Mouse (Mus musculus): ENCODE results near the gene Znrf2. TPM values are rescaled to one million over a fixed set of nuclear protein-coding genes. Genes with fewer than 3 reads are reported as not detected.

Znrf2 gene
- total and polyA plus RNA-seq, 3 experiments: 20.3 to 49.4 (median 39.5) TPM

DNA sequence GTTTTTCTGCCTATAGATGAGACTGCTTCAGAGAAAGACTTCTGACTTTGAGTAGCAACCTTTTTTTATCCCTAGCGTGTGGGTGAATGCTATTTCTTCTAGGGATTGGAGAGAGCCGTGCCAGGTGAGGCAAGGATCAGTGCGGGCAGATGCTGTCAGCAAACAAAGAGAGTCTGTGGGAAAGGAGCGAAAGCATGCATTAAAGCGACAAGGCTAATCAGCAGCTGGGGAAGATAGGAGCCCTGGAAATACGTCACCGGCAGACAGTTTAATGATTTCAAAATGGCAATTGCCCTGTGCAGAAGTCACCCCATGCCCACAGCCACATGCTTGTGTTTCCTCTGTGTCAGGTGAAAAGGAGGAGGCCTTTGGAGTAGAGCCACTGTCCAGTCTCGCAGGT lies 39.1 kb upstream of the Znrf2 start:
- H3K4me3 ChIP-seq (ENCODE audit: low read depth, low read length): no peak overlapping the region
- no peaks in the 10 kb centered on the region for H3K36me3 ChIP-seq (replicated peaks)
- TF ChIP-seq GATA1 (IDR thresholded peaks at IDR 0.05; ENCODE audit: borderline replicate concordance, low read length) (no peak), GATA2 (IDR thresholded peaks at IDR 0.05; ENCODE audit: borderline replicate concordance, low read depth, low read length) (no peak), CTCF (IDR thresholded peaks at IDR 0.05; ENCODE audit: low read depth, low read length) (no peak), TAL1 (conservative IDR thresholded peaks at IDR 0.05; ENCODE audit: low read depth, low read length) (no peak), POLR2AphosphoS5 (IDR thresholded peaks at IDR 0.05; ENCODE audit: insufficient replicate concordance, low read depth, low read length) (no peak)
- ATAC-seq (ENCODE audit: extremely low read depth, insufficient number of reproducible peaks, low FRiP score, poor library complexity, severe bottlenecking): no peak
- no peak for DNase-seq (ENCODE audit: low spot score)
- H3K4me1 ChIP-seq (ENCODE audit: insufficient read depth, low read depth, low read length): peaks cover 13% of the 10 kb centered on the region
- H3K27me3 ChIP-seq (ENCODE audit: insufficient read depth, low read length): peaks cover 14% of the 10 kb centered on the region
- no peaks in the 10 kb centered on the region for H3K9me3 ChIP-seq (replicated peaks)

DNA sequence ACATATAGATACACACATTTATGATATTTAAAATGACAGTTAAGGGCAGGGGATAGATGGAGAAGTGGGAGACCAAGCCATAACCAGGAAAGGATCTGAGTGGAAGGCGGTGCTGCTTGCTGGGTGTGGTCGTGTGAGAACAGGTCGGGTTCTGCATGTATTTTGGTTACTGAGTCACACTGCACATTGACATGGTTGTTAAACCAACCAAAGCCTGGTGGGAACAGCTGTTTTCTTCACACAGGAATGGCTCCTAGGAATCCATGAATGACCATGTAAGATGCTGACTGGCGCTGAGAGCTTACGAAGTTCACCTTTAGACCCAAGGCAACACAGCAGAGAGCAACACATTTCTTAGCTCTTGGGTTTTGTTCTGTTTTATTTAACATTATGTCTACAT lies 36.7 kb upstream of the Znrf2 start:
- Histone ChIP-seq H3K36me3 (replicated peaks) (no peaks in the 10 kb centered on the region), H3K4me1 (ENCODE audit: insufficient read depth, low read depth, low read length) (peaks cover 13% of the 10 kb centered on the region), H3K4me3 (ENCODE audit: low read depth, low read length) (no peak overlapping the region), H3K27me3 (ENCODE audit: insufficient read depth, low read length) (peaks cover 14% of the 10 kb centered on the region), H3K9me3 (replicated peaks) (no peaks in the 10 kb centered on the region)
- DNase-seq (ENCODE audit: low spot score) (no peak), ATAC-seq (ENCODE audit: extremely low read depth, insufficient number of reproducible peaks, low FRiP score, poor library complexity, severe bottlenecking) (no peak)
- no peak for TF ChIP-seq GATA2 (IDR thresholded peaks at IDR 0.05; ENCODE audit: borderline replicate concordance, low read depth, low read length)
- no peak for TF ChIP-seq TAL1 (conservative IDR thresholded peaks at IDR 0.05; ENCODE audit: low read depth, low read length)
- no peak for TF ChIP-seq CTCF (IDR thresholded peaks at IDR 0.05; ENCODE audit: low read depth, low read length)
- TF ChIP-seq GATA1 (IDR thresholded peaks at IDR 0.05; ENCODE audit: borderline replicate concordance, low read length): no peak
- TF ChIP-seq POLR2AphosphoS5 (IDR thresholded peaks at IDR 0.05; ENCODE audit: insufficient replicate concordance, low read depth, low read length): no peak

DNA sequence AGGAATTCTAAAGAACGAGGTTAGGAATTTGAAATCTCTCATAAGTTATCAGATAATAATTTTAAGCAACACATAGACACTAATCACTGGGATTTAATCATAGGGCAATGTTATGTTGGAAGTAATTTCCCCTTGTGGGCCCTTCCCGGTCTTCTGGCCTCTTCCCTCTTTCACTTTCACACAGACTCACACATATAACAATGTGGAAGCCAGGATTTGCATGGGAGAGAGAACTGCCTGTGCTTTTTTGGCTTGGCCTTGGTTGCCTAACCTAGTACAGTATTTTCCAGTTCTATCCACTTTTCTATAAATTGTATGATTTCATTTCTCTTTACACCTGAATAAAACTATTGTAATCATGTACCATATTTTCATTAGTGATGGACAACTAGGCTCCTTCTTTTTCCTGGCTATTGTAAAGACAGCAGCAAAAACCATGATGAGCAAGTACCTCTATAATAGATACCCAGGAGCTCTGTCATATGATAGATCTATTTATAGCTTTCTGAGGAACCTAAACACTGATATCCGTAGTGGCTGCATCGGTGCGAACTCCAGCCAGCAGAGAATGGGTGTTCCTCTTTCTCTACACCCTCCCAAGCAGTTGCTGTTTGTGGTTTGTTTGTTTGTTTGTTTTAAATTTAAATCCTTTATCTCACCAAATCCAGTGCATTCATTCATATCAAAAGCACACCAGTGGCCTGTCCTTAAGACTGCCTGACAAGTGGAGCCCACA lies 36.0 kb upstream of the Znrf2 start:
- TF ChIP-seq POLR2AphosphoS5 (IDR thresholded peaks at IDR 0.05; ENCODE audit: insufficient replicate concordance, low read depth, low read length): no peak
- no peak for TF ChIP-seq TAL1 (conservative IDR thresholded peaks at IDR 0.05; ENCODE audit: low read depth, low read length)
- TF ChIP-seq GATA2 (IDR thresholded peaks at IDR 0.05; ENCODE audit: borderline replicate concordance, low read depth, low read length): no peak
- TF ChIP-seq CTCF (IDR thresholded peaks at IDR 0.05; ENCODE audit: low read depth, low read length): no peak
- TF ChIP-seq GATA1 (IDR thresholded peaks at IDR 0.05; ENCODE audit: borderline replicate concordance, low read length): no peak
- ATAC-seq (ENCODE audit: extremely low read depth, insufficient number of reproducible peaks, low FRiP score, poor library complexity, severe bottlenecking) (no peak), DNase-seq (ENCODE audit: low spot score) (no peak)
- H3K9me3 ChIP-seq (replicated peaks): no peaks in the 10 kb centered on the region
- H3K27me3 ChIP-seq (ENCODE audit: insufficient read depth, low read length): peaks cover 14% of the 10 kb centered on the region
- H3K4me3 ChIP-seq (ENCODE audit: low read depth, low read length): no peak overlapping the region
- no peaks in the 10 kb centered on the region for H3K36me3 ChIP-seq (replicated peaks)
- H3K4me1 ChIP-seq (ENCODE audit: insufficient read depth, low read depth, low read length): peaks cover 11% of the 10 kb centered on the region

DNA sequence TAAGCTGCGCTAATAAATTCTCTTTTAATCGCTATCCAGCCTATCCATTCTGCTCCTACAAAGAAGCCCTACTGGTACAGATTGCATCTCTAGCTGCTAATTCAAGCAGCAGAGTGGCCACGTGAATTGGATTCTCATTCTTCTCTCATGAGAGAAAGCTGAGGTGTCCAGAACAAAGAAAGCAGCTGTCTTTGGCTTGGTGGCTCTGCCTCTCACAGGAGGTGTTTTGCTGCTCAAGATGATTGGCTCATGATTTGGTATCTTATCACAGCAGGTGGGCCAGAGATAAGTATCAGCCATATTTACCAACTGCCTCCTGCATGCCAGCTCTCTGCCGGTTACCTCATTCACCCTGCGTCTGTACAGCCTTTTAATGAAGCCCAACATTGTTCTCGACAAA lies 34.8 kb upstream of the Znrf2 start:
- Histone ChIP-seq H3K4me3 (ENCODE audit: low read depth, low read length) (no peak overlapping the region), H3K4me1 (ENCODE audit: insufficient read depth, low read depth, low read length) (peaks cover 9% of the 10 kb centered on the region; the same call in 1 of the 2 replicates), H3K27me3 (ENCODE audit: insufficient read depth, low read length) (peaks cover 17% of the 10 kb centered on the region), H3K36me3 (replicated peaks) (no peaks in the 10 kb centered on the region), H3K9me3 (replicated peaks) (no peaks in the 10 kb centered on the region)
- TF ChIP-seq CTCF (IDR thresholded peaks at IDR 0.05; ENCODE audit: low read depth, low read length): no peak
- TF ChIP-seq POLR2AphosphoS5 (IDR thresholded peaks at IDR 0.05; ENCODE audit: insufficient replicate concordance, low read depth, low read length): no peak
- no peak for TF ChIP-seq GATA2 (IDR thresholded peaks at IDR 0.05; ENCODE audit: borderline replicate concordance, low read depth, low read length)
- TF ChIP-seq TAL1 (conservative IDR thresholded peaks at IDR 0.05; ENCODE audit: low read depth, low read length): no peak
- no peak for TF ChIP-seq GATA1 (IDR thresholded peaks at IDR 0.05; ENCODE audit: borderline replicate concordance, low read length)
- DNase-seq (ENCODE audit: low spot score) (no peak), ATAC-seq (ENCODE audit: extremely low read depth, insufficient number of reproducible peaks, low FRiP score, poor library complexity, severe bottlenecking) (no peak)

DNA sequence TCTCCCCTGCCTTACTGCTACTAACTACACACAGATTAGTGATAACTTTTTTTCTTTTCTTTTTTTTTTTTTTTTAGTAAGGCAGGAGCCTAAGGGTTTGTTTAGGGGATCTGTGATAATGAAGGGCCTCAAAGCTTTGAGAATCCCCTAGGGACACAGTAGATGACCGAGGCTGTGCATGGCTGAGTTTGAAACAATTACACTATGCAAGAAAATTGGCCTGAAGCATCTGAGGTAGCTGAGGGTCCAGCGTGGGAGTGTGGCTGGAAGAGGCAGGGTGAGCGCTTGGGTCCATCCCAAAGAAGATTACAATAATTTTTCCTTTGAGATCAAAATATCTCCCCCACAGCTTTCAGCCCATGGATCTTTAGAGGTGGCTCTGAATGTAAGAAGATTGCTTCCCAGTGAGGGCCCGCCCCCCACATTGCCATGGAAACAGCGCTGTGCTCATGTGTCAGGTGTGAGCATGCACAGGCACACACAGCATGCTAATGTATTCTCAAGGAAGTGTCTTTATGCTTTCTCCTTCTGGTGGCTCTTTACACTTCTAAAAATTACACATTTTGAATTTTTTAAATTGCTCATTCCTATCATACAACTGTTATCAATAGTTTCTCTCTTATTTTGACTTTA lies 31.5 kb upstream of the Znrf2 start:
- Histone ChIP-seq H3K4me3 (ENCODE audit: low read depth, low read length) (no peak overlapping the region), H3K9me3 (replicated peaks) (no peaks in the 10 kb centered on the region), H3K27me3 (ENCODE audit: insufficient read depth, low read length) (peaks cover 6% of the 10 kb centered on the region; the same call in 1 of the 2 replicates), H3K36me3 (replicated peaks) (no peaks in the 10 kb centered on the region), H3K4me1 (ENCODE audit: insufficient read depth, low read depth, low read length) (peaks cover 9% of the 10 kb centered on the region; the same call in 1 of the 2 replicates)
- TF ChIP-seq GATA2 (IDR thresholded peaks at IDR 0.05; ENCODE audit: borderline replicate concordance, low read depth, low read length): no peak
- ATAC-seq (ENCODE audit: extremely low read depth, insufficient number of reproducible peaks, low FRiP score, poor library complexity, severe bottlenecking): no peak
- DNase-seq (ENCODE audit: low spot score): no peak

DNA sequence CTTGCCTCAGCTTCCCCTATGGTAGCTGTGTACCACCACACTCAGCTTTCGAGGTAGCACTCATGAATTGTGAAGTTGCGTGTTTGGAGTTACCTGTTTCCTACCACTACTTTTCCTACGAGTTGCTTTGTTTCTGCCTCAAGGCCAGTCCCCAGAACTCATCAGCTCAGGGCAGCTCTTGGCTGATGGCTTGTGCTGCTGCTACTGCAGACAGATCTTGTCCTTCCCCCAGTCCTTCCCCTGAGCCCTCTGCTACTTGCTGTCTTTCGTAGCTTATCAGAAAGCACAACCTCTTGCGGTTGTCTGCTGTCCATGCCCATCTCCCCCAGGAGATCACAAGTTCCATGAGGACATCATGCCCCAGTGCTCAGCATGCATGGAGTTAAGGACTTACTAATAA lies 29.9 kb upstream of the Znrf2 start:
- H3K27me3 ChIP-seq (ENCODE audit: insufficient read depth, low read length): peaks cover 3% of the 10 kb centered on the region; the same call in 1 of the 2 replicates
- no peaks in the 10 kb centered on the region for H3K9me3 ChIP-seq (replicated peaks)
- DNase-seq (ENCODE audit: low spot score) (no peak), ATAC-seq (ENCODE audit: extremely low read depth, insufficient number of reproducible peaks, low FRiP score, poor library complexity, severe bottlenecking) (no peak)
- no peak overlapping the region for H3K4me3 ChIP-seq (ENCODE audit: low read depth, low read length)
- H3K36me3 ChIP-seq (replicated peaks): no peaks in the 10 kb centered on the region
- peaks cover 6% of the 10 kb centered on the region; the same call in 1 of the 2 replicates for H3K4me1 ChIP-seq (ENCODE audit: insufficient read depth, low read depth, low read length)
- TF ChIP-seq TAL1 (conservative IDR thresholded peaks at IDR 0.05; ENCODE audit: low read depth, low read length): no peak
- TF ChIP-seq GATA2 (IDR thresholded peaks at IDR 0.05; ENCODE audit: borderline replicate concordance, low read depth, low read length): no peak
- no peak for TF ChIP-seq CTCF (IDR thresholded peaks at IDR 0.05; ENCODE audit: low read depth, low read length)
- TF ChIP-seq GATA1 (IDR thresholded peaks at IDR 0.05; ENCODE audit: borderline replicate concordance, low read length): no peak
- TF ChIP-seq POLR2AphosphoS5 (IDR thresholded peaks at IDR 0.05; ENCODE audit: insufficient replicate concordance, low read depth, low read length): no peak

Measured in G1E (cell line).